Mouse (Mus musculus): ENCODE data around the gene Man2b1.
A peak's percentile ranks its signal among the peaks of the same experiment; 100 is the strongest.

Gene Man2b1

GRCm38 (mm10) chr8:85083108-85083813 is at the start of gene Man2b1:
Man2b1 (plus strand) TSS chr8:85083270.
- peak; percentile 76 for DNase-seq (ENCODE audit: extremely low read depth, insufficient read length, low spot score)

GRCm38 (mm10) chr8:85033867-85034266 is 49.2 kb upstream of the Man2b1 start:
- no peak for DNase-seq (ENCODE audit: extremely low read depth, insufficient read length, low spot score)

GRCm38 (mm10) chr8:85034764-85035163 is 48.3 kb upstream of the Man2b1 start:
- no peak for DNase-seq (ENCODE audit: extremely low read depth, insufficient read length, low spot score)

GRCm38 (mm10) chr8:85035165-85035727 is 47.8 kb upstream of the Man2b1 start:
- no peak for DNase-seq (ENCODE audit: extremely low read depth, insufficient read length, low spot score)

- no peak for DNase-seq (ENCODE audit: extremely low read depth, insufficient read length, low spot score)
Observed at GRCm38 (mm10) chr8:85035728-85036310, 47.3 kb upstream of the Man2b1 start.

GRCm38 (mm10) chr8:85036381-85036717 is 46.7 kb upstream of the Man2b1 start:
- DNase-seq (ENCODE audit: extremely low read depth, insufficient read length, low spot score) = no peak

- peak; percentile 89 for DNase-seq (ENCODE audit: extremely low read depth, insufficient read length, low spot score)
Observed at GRCm38 (mm10) chr8:85036718-85037365, 46.2 kb upstream of the Man2b1 start, which contains the start of gene Tnpo2. Tnpo2 (plus strand) TSS chr8:85036915.

- no peak for DNase-seq (ENCODE audit: extremely low read depth, insufficient read length, low spot score)
Observed at GRCm38 (mm10) chr8:85037366-85037680, 45.7 kb upstream of the Man2b1 start.

GRCm38 (mm10) chr8:85037681-85038531 is 45.2 kb upstream of the Man2b1 start:
- DNase-seq (ENCODE audit: extremely low read depth, insufficient read length, low spot score) = peak; percentile 75

GRCm38 (mm10) chr8:85043619-85044018 is 39.5 kb upstream of the Man2b1 start:
- no peak for DNase-seq (ENCODE audit: extremely low read depth, insufficient read length, low spot score)

- DNase-seq (ENCODE audit: extremely low read depth, insufficient read length, low spot score) = no peak
Observed at GRCm38 (mm10) chr8:85057367-85057766, 25.7 kb upstream of the Man2b1 start.

GRCm38 (mm10) chr8:85059879-85060616 is 23.0 kb upstream of the Man2b1 start, which contains the start of gene Fbxw9:
Fbxw9 (plus strand) TSS chr8:85060055.
- peak; percentile 77 for DNase-seq (ENCODE audit: extremely low read depth, insufficient read length, low spot score)

GRCm38 (mm10) chr8:85062603-85063002 is 20.5 kb upstream of the Man2b1 start:
- no peak for DNase-seq (ENCODE audit: extremely low read depth, insufficient read length, low spot score)

- DNase-seq (ENCODE audit: extremely low read depth, insufficient read length, low spot score) = no peak
Observed at GRCm38 (mm10) chr8:85065213-85065612, 17.9 kb upstream of the Man2b1 start.

- no peak for DNase-seq (ENCODE audit: extremely low read depth, insufficient read length, low spot score)
Observed at GRCm38 (mm10) chr8:85067155-85067554, 15.9 kb upstream of the Man2b1 start.

GRCm38 (mm10) chr8:85067982-85068381 is 15.1 kb upstream of the Man2b1 start, which contains the start of gene Gm5741:
Gm5741 (minus strand) TSS chr8:85067982.
- DNase-seq (ENCODE audit: extremely low read depth, insufficient read length, low spot score) = no peak

GRCm38 (mm10) chr8:85071041-85071440 is 12.0 kb upstream of the Man2b1 start:
- DNase-seq (ENCODE audit: extremely low read depth, insufficient read length, low spot score) = no peak

GRCm38 (mm10) chr8:85071514-85072281 is 11.4 kb upstream of the Man2b1 start, which contains the start of gene Dhps:
Dhps (plus strand) TSS chr8:85071757.
- peak; percentile 89 for DNase-seq (ENCODE audit: extremely low read depth, insufficient read length, low spot score)

GRCm38 (mm10) chr8:85072364-85072929 is 10.6 kb upstream of the Man2b1 start:
- peak; percentile 32 for DNase-seq (ENCODE audit: extremely low read depth, insufficient read length, low spot score)

Data from 3134 (cell line).